Mouse (Mus musculus) CH12.LX (cell line): Measurements from ENCODE around the gene Nos2. TPM values are rescaled to one million over a fixed set of nuclear protein-coding genes. Genes with fewer than 3 reads are reported as not detected.

Source experiments
- DNase-seq: peaks from one replicate; pipeline ENCODE4 v3.0.0-alpha.2; 2013; ENCODE audit errors: extremely low read depth
- H3K27ac ChIP-seq: 2 replicates; pipeline ENCODE4 v1.5.1; 2012; ENCODE audit warnings: low read depth, mild to moderate bottlenecking, control low read depth, moderate library complexity; ENCODE audit not compliant: insufficient read depth
- H3K27me3 ChIP-seq: replicated peaks from 2 replicates; pipeline ENCODE3; 2012; ENCODE audit warnings: inconsistent platforms
- H3K36me3 ChIP-seq, 2 experiments: replicated peaks in 1 of 2; 2 replicates each; pipeline versions ENCODE3 to v1.6.1; 2012; ENCODE audit warnings: inconsistent platforms in 1 of 2, low read length in 1 of 2, mild to moderate bottlenecking in 1 of 2, mixed read lengths in 1 of 2, moderate library complexity in 1 of 2; ENCODE audit not compliant: control insufficient read depth in 1 of 2, insufficient read depth in 1 of 2
- H3K4me1 ChIP-seq, 2 experiments: 2 replicates each; pipeline ENCODE4 v1.6.1; 2012; ENCODE audit warnings: inconsistent platforms in 1 of 2, moderate library complexity in 1 of 2; ENCODE audit not compliant: insufficient read depth in 2 of 2, control insufficient read depth in 1 of 2
- H3K4me2 ChIP-seq: 2 replicates; pipeline ENCODE4 v1.6.1; 2012; ENCODE audit warnings: low read depth, mild to moderate bottlenecking, control low read depth; ENCODE audit not compliant: poor library complexity, insufficient read depth, severe bottlenecking
- H3K4me3 ChIP-seq, 3 experiments: fragments of 150-350 bp in 1 of 3; sonication (generic) in 1 of 3; replicated peaks in 1 of 3; 2 replicates each; pipeline versions ENCODE3 to v1.5.1; 2011 to 2012; ENCODE audit warnings: low read depth in 2 of 3, low read length in 2 of 3, mild to moderate bottlenecking in 2 of 3, moderate library complexity in 2 of 3, control low read depth in 1 of 3, improper control_type of control experiment in 1 of 3, inconsistent platforms in 1 of 3, mixed read lengths in 1 of 3; ENCODE audit not compliant: poor library complexity in 1 of 3
- H3K79me2 ChIP-seq: replicated peaks from 2 replicates; pipeline ENCODE4 v1.6.1; 2012; ENCODE audit warnings: mild to moderate bottlenecking, moderate library complexity; ENCODE audit not compliant: control insufficient read depth, poor library complexity, insufficient read depth, severe bottlenecking; ENCODE audit errors: extremely low read depth
- H3K9ac ChIP-seq: 2 replicates; pipeline ENCODE4 v1.6.1; 2012; ENCODE audit warnings: low read depth, mild to moderate bottlenecking, control low read depth, moderate library complexity; ENCODE audit not compliant: insufficient read depth
- H3K9me3 ChIP-seq: replicated peaks from 2 replicates; pipeline ENCODE3; 2012; ENCODE audit warnings: low read length, inconsistent platforms, mixed read lengths
- ETS1 ChIP-seq: conservative IDR thresholded peaks from 2 replicates; pipeline ENCODE4 v1.6.1; 2012; ENCODE audit warnings: low read depth, mild to moderate bottlenecking, inconsistent platforms, low read length, improper control_type of control experiment, moderate library complexity
- IRF4 ChIP-seq: IDR thresholded peaks from 2 replicates; pipeline ENCODE4 v1.6.1; 2014; ENCODE audit warnings: low read depth, mild to moderate bottlenecking, inconsistent platforms, low read length, improper control_type of control experiment
- JUN ChIP-seq: IDR thresholded peaks from 2 replicates; pipeline ENCODE4 v1.6.1; 2011; ENCODE audit warnings: low read depth, mild to moderate bottlenecking, low read length, improper control_type of control experiment, moderate library complexity; ENCODE audit not compliant: insufficient read depth
- MEF2A ChIP-seq: IDR thresholded peaks from 2 replicates; pipeline ENCODE4 v1.6.1; 2014; ENCODE audit warnings: low read depth, mild to moderate bottlenecking, inconsistent platforms, low read length, improper control_type of control experiment, borderline replicate concordance
- MXI1 ChIP-seq: IDR thresholded peaks from 2 replicates; pipeline ENCODE4 v1.6.1; 2011; ENCODE audit warnings: mild to moderate bottlenecking, low read depth, low read length, improper control_type of control experiment
- USF1 ChIP-seq: IDR thresholded peaks from 2 replicates; pipeline ENCODE4 v1.6.1; 2014; ENCODE audit warnings: low read depth, mild to moderate bottlenecking, inconsistent platforms, low read length, improper control_type of control experiment
- USF2 ChIP-seq: conservative IDR thresholded peaks from 2 replicates; pipeline ENCODE4 v1.6.1; 2011; ENCODE audit warnings: low read depth, low read length, improper control_type of control experiment
- dilution Hi-C: fragments of 300-500 bp; cut with MboI; formaldehyde crosslinking; loops from 2 replicates; pipeline ENCODE4 v1.14.3; 2020; ENCODE audit warnings: low sequenced_read_pairs; ENCODE audit not compliant: extremely low pct_unique_long_range_greater_than_20kb, extremely low pct_ligation_motif_present
- in situ Hi-C: fragments of 300-500 bp; cut with MboI; formaldehyde crosslinking; loops from 3 replicates; pipeline ENCODE4 v1.14.3; 2019; ENCODE audit warnings: low sequenced_read_pairs, low pct_ligation_motif_present, low pct_unique_long_range_greater_than_20kb, mixed read lengths
- polyA plus RNA-seq: library from polyadenylated mRNA; unstranded; fragments of >175 nt; gene quantifications from 2 replicates; pipeline ENCODE4 v1.2.1, GENCODE M21; 2012; ENCODE audit warnings: low read depth; ENCODE audit not compliant: insufficient read length
- total RNA-seq, 2 experiments: library from RNA; depleted of rRNA; stranded (reverse); fragments of 300-350 nt in 1 of 2; fragments of >200 nt in 1 of 2; gene quantifications; 2 replicates each; pipeline ENCODE4 v1.2.3; 2012 to 2014

The Nos2 gene
- total and polyA plus RNA-seq, 3 experiments = 1.6 to 3.4 (median 1.8) TPM

DNA sequence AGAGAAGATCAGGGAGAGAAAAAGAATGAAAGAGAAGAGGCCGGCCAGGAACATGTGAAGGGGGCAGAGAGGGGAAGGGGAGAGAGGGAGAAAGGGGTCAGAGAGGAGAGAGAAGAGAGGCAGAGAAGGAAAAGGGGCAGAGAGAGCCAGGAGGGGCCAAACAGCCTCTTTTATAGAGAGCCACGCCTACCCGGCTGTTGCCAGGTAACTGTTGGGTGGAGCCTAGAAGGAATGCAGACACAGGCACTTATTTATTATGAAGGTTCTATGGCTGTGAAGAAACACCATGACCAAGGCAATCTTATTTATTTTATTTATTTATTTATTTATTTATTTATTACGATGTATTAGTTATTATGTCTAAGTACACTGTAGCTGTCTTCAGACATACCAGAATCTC lies 49.7 kb upstream of the Nos2 start:
- Histone ChIP-seq H3K4me2 (no peak overlapping the region), H3K27ac (no peak overlapping the region), H3K9ac (no peak overlapping the region), H3K79me2 (no peaks in the 10 kb centered on the region), H3K4me1 (peaks cover 3 to 9% of the 10 kb centered on the region in 2 experiments; a peak in 1 of 4 replicates), H3K27me3 (no peaks in the 10 kb centered on the region), H3K36me3 (no peaks in the 10 kb centered on the region), H3K9me3 (peaks cover 5% of the 10 kb centered on the region), H3K4me3 (no peak overlapping the region)
- in situ Hi-C loops (no loop called here), dilution Hi-C loops (no loop called here)
- no peak for TF ChIP-seq MXI1
- no peak for DNase-seq

DNA sequence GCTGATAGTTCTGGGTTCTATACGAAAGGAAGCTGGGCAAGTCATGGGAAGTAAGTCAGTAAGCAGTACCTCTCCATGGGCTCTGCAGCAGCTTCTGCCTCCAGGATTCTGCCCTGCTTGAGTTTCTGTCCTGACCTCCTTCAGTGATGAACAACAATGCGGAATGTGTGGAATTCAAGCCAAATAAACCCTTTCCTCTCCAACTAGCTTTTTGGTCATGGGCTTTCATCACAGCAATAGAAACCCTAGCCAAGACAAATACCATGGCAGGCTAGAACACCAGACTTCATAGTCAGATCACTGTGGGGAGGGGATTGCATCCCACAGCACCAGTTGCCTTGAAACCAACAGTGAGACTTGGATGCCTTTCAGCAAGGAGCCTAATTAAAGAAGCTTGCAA lies 47.8 kb upstream of the Nos2 start:
- Histone ChIP-seq H3K27me3 (no peaks in the 10 kb centered on the region), H3K9ac (no peak overlapping the region), H3K4me1 (peaks cover 3 to 6% of the 10 kb centered on the region in 2 experiments; a peak in 1 of 4 replicates), H3K4me3 (no peak overlapping the region), H3K27ac (no peak overlapping the region), H3K4me2 (no peak overlapping the region)
- in situ Hi-C loops = no loop called here
- no peak for TF ChIP-seq JUN
- TF ChIP-seq, all 38 proteins: peak for 0
- Histone ChIP-seq H3K9me3 (peaks cover 6% of the 10 kb centered on the region), H3K36me3 (no peaks in the 10 kb centered on the region), H3K79me2 (no peaks in the 10 kb centered on the region)
- dilution Hi-C loops = no loop called here
- DNase-seq = no peak

DNA sequence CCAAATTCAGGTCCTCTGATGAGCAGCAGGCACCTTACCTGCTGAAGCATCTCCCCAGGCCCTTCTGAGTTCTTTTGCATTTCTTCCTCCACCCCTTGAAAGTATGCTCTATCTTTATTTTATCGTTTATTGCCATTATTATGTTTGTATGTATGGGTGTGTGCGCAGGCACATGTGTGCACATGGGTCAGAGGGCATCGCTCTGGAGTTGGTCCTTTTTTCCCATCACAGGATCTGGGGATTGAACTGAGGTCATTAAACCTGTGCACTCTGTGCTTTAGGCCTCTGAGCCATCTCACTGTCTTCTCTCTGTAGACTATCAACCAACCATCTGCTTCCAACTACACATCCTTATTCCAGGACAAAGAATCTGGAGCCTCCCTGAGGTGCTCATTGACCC lies 40.9 kb upstream of the Nos2 start:
- Histone ChIP-seq H3K79me2 (no peaks in the 10 kb centered on the region), H3K9me3 (peaks cover 6% of the 10 kb centered on the region), H3K36me3 (no peaks in the 10 kb centered on the region), H3K4me2 (no peak overlapping the region), H3K27ac (no peak overlapping the region), H3K27me3 (peaks cover 4% of the 10 kb centered on the region), H3K9ac (no peak overlapping the region), H3K4me3 (no peak overlapping the region), H3K4me1 (0 out of 4 replicates have a peak, but pooled peaks cover 0 to 2% of the 10 kb centered on the region in 2 experiments)
- in situ Hi-C loops (no loop called here), dilution Hi-C loops (no loop called here)
- no peak for TF ChIP-seq IRF4
- no peak for TF ChIP-seq MEF2A
- no peak for TF ChIP-seq ETS1
- no peak for TF ChIP-seq USF2
- TF ChIP-seq USF1 = no peak
- DNase-seq = no peak
